Mouse (Mus musculus): Measurements from ENCODE around the gene Dscaml1. TPM values are rescaled to one million over a fixed set of nuclear protein-coding genes. Genes with fewer than 3 reads are reported as not detected.

Gene Dscaml1
- polyA plus RNA-seq, 1 experiment from 2014 or later, result 0.67 TPM

- H3K27me3 ChIP-seq (replicated peaks; ENCODE audit: low read depth, poor library complexity, severe bottlenecking), result no peaks in the 10 kb centered on the region
- DNase-seq (ENCODE audit: low spot score), result no peak
- no peak overlapping the region for H3K27ac ChIP-seq (replicated peaks)
- no peaks in the 10 kb centered on the region for H3K9me3 ChIP-seq
- H3K36me3 ChIP-seq (replicated peaks), result no peaks in the 10 kb centered on the region
- 45% methylated on average over 9 of the region's 9 CpGs for WGBS
- no peak overlapping the region for H3K4me3 ChIP-seq
- H3K4me1 ChIP-seq, result no peaks in the 10 kb centered on the region; the same call in 1 of the 2 replicates
Observed at GRCm38 (mm10) chr9:45471691-45472090, 45.3 kb downstream of the Dscaml1 start.

GRCm38 (mm10) chr9:45474874-45475273, 48.4 kb downstream of the Dscaml1 start:
- H3K4me1 ChIP-seq, result peaks cover 3% of the 10 kb centered on the region; the same call in 1 of the 2 replicates
- H3K27ac ChIP-seq (replicated peaks), result no peak overlapping the region
- DNase-seq (ENCODE audit: low spot score), result no peak
- no peaks in the 10 kb centered on the region for H3K27me3 ChIP-seq (replicated peaks; ENCODE audit: low read depth, poor library complexity, severe bottlenecking)
- H3K36me3 ChIP-seq (replicated peaks), result no peaks in the 10 kb centered on the region
- H3K9me3 ChIP-seq, result no peaks in the 10 kb centered on the region
- H3K4me3 ChIP-seq, result no peak overlapping the region

- H3K27ac ChIP-seq (replicated peaks), result no peak overlapping the region
- H3K9me3 ChIP-seq, result no peaks in the 10 kb centered on the region
- H3K4me3 ChIP-seq, result no peak overlapping the region
- peaks cover 3% of the 10 kb centered on the region; the same call in 1 of the 2 replicates for H3K4me1 ChIP-seq
- no peaks in the 10 kb centered on the region for H3K36me3 ChIP-seq (replicated peaks)
- 0 out of 2 replicates have a peak, but pooled peaks cover 3% of the 10 kb centered on the region for H3K27me3 ChIP-seq (replicated peaks; ENCODE audit: low read depth, poor library complexity, severe bottlenecking)
- 90% methylated on average over 9 of the region's 9 CpGs for WGBS
- no peak for DNase-seq (ENCODE audit: low spot score)
Observed at GRCm38 (mm10) chr9:45480936-45481335, 54.5 kb downstream of the Dscaml1 start.

GRCm38 (mm10) chr9:45486665-45487074, 60.2 kb downstream of the Dscaml1 start:
- Histone ChIP-seq H3K9me3 (no peaks in the 10 kb centered on the region), H3K4me1 (0 out of 2 replicates have a peak, but pooled peaks cover 3% of the 10 kb centered on the region), H3K27me3 (replicated peaks; ENCODE audit: low read depth, poor library complexity, severe bottlenecking) (no peaks in the 10 kb centered on the region), H3K36me3 (replicated peaks) (no peaks in the 10 kb centered on the region), H3K4me3 (no peak overlapping the region), H3K27ac (replicated peaks) (no peak overlapping the region)
- no peak for DNase-seq (ENCODE audit: low spot score)
- 80% methylated on average over 4 of the region's 4 CpGs for WGBS

- Histone ChIP-seq H3K27ac (replicated peaks) (no peak overlapping the region), H3K4me1 (0 out of 2 replicates have a peak, but pooled peaks cover 3% of the 10 kb centered on the region), H3K9me3 (no peaks in the 10 kb centered on the region), H3K36me3 (replicated peaks) (no peaks in the 10 kb centered on the region), H3K27me3 (replicated peaks; ENCODE audit: low read depth, poor library complexity, severe bottlenecking) (no peaks in the 10 kb centered on the region), H3K4me3 (no peak overlapping the region)
- 83% methylated on average over 12 of the region's 12 CpGs for WGBS
- DNase-seq (ENCODE audit: low spot score), result no peak
Observed at GRCm38 (mm10) chr9:45487179-45487801, 60.9 kb downstream of the Dscaml1 start.

- H3K4me1 ChIP-seq, result 0 out of 2 replicates have a peak, but pooled peaks cover 3% of the 10 kb centered on the region
Observed at GRCm38 (mm10) chr9:45490899-45491298, 64.5 kb downstream of the Dscaml1 start.

GRCm38 (mm10) chr9:45494889-45495288, 68.5 kb downstream of the Dscaml1 start:
- H3K4me1 ChIP-seq, result peaks cover 7% of the 10 kb centered on the region; the same call in 1 of the 2 replicates
- 92% methylated on average over 3 of the region's 3 CpGs for whole genome bisulfite sequencing
- no peak overlapping the region for H3K27ac ChIP-seq (replicated peaks)
- H3K9me3 ChIP-seq, result no peaks in the 10 kb centered on the region
- no peaks in the 10 kb centered on the region for H3K36me3 ChIP-seq (replicated peaks)
- no peak overlapping the region for H3K4me3 ChIP-seq
- DNase-seq (ENCODE audit: low spot score), result no peak
- H3K27me3 ChIP-seq (replicated peaks; ENCODE audit: low read depth, poor library complexity, severe bottlenecking), result peaks cover 4% of the 10 kb centered on the region

More at GRCm38 (mm10) chr9:45490899-45491298, 64.5 kb downstream of the Dscaml1 start:
- Histone ChIP-seq H3K27ac (replicated peaks) (no peak overlapping the region), H3K27me3 (replicated peaks; ENCODE audit: low read depth, poor library complexity, severe bottlenecking) (no peaks in the 10 kb centered on the region), H3K36me3 (replicated peaks) (no peaks in the 10 kb centered on the region), H3K4me3 (no peak overlapping the region), H3K9me3 (no peaks in the 10 kb centered on the region)
- 94% methylated on average over 2 of the region's 2 CpGs for WGBS
- no peak for DNase-seq (ENCODE audit: low spot score)

GRCm38 (mm10) chr9:45496340-45496739, 69.9 kb downstream of the Dscaml1 start:
- Histone ChIP-seq H3K9me3 (no peaks in the 10 kb centered on the region), H3K4me3 (no peak overlapping the region), H3K27me3 (replicated peaks; ENCODE audit: low read depth, poor library complexity, severe bottlenecking) (peaks cover 17% of the 10 kb centered on the region), H3K36me3 (replicated peaks) (no peaks in the 10 kb centered on the region), H3K27ac (replicated peaks) (no peak overlapping the region), H3K4me1 (peaks cover 11% of the 10 kb centered on the region)
- no peak for DNase-seq (ENCODE audit: low spot score)
- 85% methylated on average over 3 of the region's 3 CpGs for WGBS

GRCm38 (mm10) chr9:45496944-45497343, 70.5 kb downstream of the Dscaml1 start:
- Histone ChIP-seq H3K4me3 (no peak overlapping the region), H3K9me3 (no peaks in the 10 kb centered on the region), H3K36me3 (replicated peaks) (no peaks in the 10 kb centered on the region), H3K27ac (replicated peaks) (no peak overlapping the region), H3K4me1 (peaks cover 17% of the 10 kb centered on the region), H3K27me3 (replicated peaks; ENCODE audit: low read depth, poor library complexity, severe bottlenecking) (peaks cover 17% of the 10 kb centered on the region)
- no peak for DNase-seq (ENCODE audit: low spot score)
- 74% methylated on average over 1 of the region's 1 CpGs for WGBS

- 0 out of 2 replicates have a peak overlapping the region, but pooled peaks have one; percentile 0 for H3K27ac ChIP-seq (replicated peaks)
- H3K4me1 ChIP-seq, result peaks cover 25% of the 10 kb centered on the region
- no peaks in the 10 kb centered on the region for H3K36me3 ChIP-seq (replicated peaks)
- H3K27me3 ChIP-seq (replicated peaks; ENCODE audit: low read depth, poor library complexity, severe bottlenecking), result peaks cover 24% of the 10 kb centered on the region
- 62% methylated on average over 10 of the region's 10 CpGs for WGBS
- DNase-seq (ENCODE audit: low spot score), result no peak
- no peak overlapping the region for H3K4me3 ChIP-seq
- H3K9me3 ChIP-seq, result no peaks in the 10 kb centered on the region
Observed at GRCm38 (mm10) chr9:45499267-45499666, 72.8 kb downstream of the Dscaml1 start.

GRCm38 (mm10) chr9:45500071-45500595, 73.7 kb downstream of the Dscaml1 start:
- DNase-seq (ENCODE audit: low spot score), result no peak
- 83% methylated on average over 3 of the region's 3 CpGs for WGBS
- H3K36me3 ChIP-seq (replicated peaks), result no peaks in the 10 kb centered on the region
- H3K27ac ChIP-seq (replicated peaks), result no peak overlapping the region
- H3K4me3 ChIP-seq, result no peak overlapping the region
- no peaks in the 10 kb centered on the region for H3K9me3 ChIP-seq
- peaks cover 28% of the 10 kb centered on the region for H3K27me3 ChIP-seq (replicated peaks; ENCODE audit: low read depth, poor library complexity, severe bottlenecking)
- peaks cover 32% of the 10 kb centered on the region for H3K4me1 ChIP-seq

- no peak for DNase-seq (ENCODE audit: low spot score)
- peaks cover 40% of the 10 kb centered on the region for H3K4me1 ChIP-seq
- no peaks in the 10 kb centered on the region for H3K9me3 ChIP-seq
- H3K36me3 ChIP-seq (replicated peaks), result no peaks in the 10 kb centered on the region
- H3K27ac ChIP-seq (replicated peaks), result no peak overlapping the region; the same call in 1 of the 2 replicates
- 57% methylated on average over 5 of the region's 5 CpGs for WGBS
- no peak overlapping the region for H3K4me3 ChIP-seq
- H3K27me3 ChIP-seq (replicated peaks; ENCODE audit: low read depth, poor library complexity, severe bottlenecking), result peaks cover 31% of the 10 kb centered on the region
Observed at GRCm38 (mm10) chr9:45501295-45501927, 75.0 kb downstream of the Dscaml1 start.

Measured in embryonic facial prominence, embryonic 10.5 days (tissue).